Mouse (Mus musculus) MEL (cell line): ENCODE measurements around the gene Tmprss6.

Experiments
- BHLHE40 ChIP-seq: IDR thresholded peaks from 2 replicates; pipeline ENCODE4 v1.6.1; 2012; ENCODE audit warnings: low read depth, mild to moderate bottlenecking, inconsistent platforms, low read length, improper control_type of control experiment, borderline replicate concordance
- CTCF ChIP-seq, 3 experiments: IDR thresholded peaks in 2 of 3; conservative IDR thresholded peaks in 1 of 3; 2 replicates each; pipeline ENCODE4 v1.5.1; 2011 to 2012; ENCODE audit warnings: low read length in 3 of 3, low read depth in 2 of 3, mild to moderate bottlenecking in 2 of 3, improper control_type of control experiment in 1 of 3, inconsistent platforms in 1 of 3, mixed read lengths in 1 of 3, moderate library complexity in 1 of 3; ENCODE audit not compliant: control insufficient read depth in 1 of 3, insufficient read depth in 1 of 3, poor library complexity in 1 of 3, severe bottlenecking in 1 of 3
- ETS1 ChIP-seq: IDR thresholded peaks from 2 replicates; pipeline ENCODE4 v1.6.1; 2012; ENCODE audit warnings: low read depth, mild to moderate bottlenecking, inconsistent platforms, low read length, improper control_type of control experiment, moderate library complexity
- GATA1 ChIP-seq: IDR thresholded peaks from 2 replicates; pipeline ENCODE4 v1.6.1; 2011; ENCODE audit warnings: low read depth, low read length, improper control_type of control experiment
- JUND ChIP-seq: IDR thresholded peaks from 2 replicates; pipeline ENCODE4 v1.6.1; 2011; ENCODE audit warnings: low read depth, mild to moderate bottlenecking, improper control_type of control experiment, low read length
- NRF1 ChIP-seq: IDR thresholded peaks from 2 replicates; pipeline ENCODE4 v1.6.1; 2014; ENCODE audit warnings: low read depth, mild to moderate bottlenecking, inconsistent platforms, low read length, improper control_type of control experiment, moderate library complexity; ENCODE audit not compliant: poor library complexity, insufficient read depth, severe bottlenecking
- POLR2A ChIP-seq, 2 experiments: IDR thresholded peaks; 2 replicates each; pipeline ENCODE4 v1.6.1; 2011 to 2012; ENCODE audit warnings: low read length in 2 of 2, mild to moderate bottlenecking in 2 of 2, control low read depth in 1 of 2, improper control_type of control experiment in 1 of 2, low read depth in 1 of 2, moderate library complexity in 1 of 2; ENCODE audit not compliant: control insufficient read depth in 1 of 2, insufficient read depth in 1 of 2, poor library complexity in 1 of 2
- SIN3A ChIP-seq: IDR thresholded peaks from 2 replicates; pipeline ENCODE4 v1.6.1; 2012; ENCODE audit warnings: low read length, improper control_type of control experiment, inconsistent platforms
- SMC3 ChIP-seq: IDR thresholded peaks from 2 replicates; pipeline ENCODE4 v1.6.1; 2011; ENCODE audit warnings: low read depth, low read length, improper control_type of control experiment
- USF1 ChIP-seq: IDR thresholded peaks from 2 replicates; pipeline ENCODE4 v1.6.1; 2014; ENCODE audit warnings: low read depth, mild to moderate bottlenecking, inconsistent platforms, low read length, improper control_type of control experiment, moderate library complexity
- ZC3H11A ChIP-seq: IDR thresholded peaks from 2 replicates; pipeline ENCODE4 v1.6.1; 2012; ENCODE audit warnings: low read depth, mild to moderate bottlenecking, inconsistent platforms, low read length, improper control_type of control experiment

GRCm38 (mm10) chr15:78437237-78438017, 31.0 kb downstream of the Tmprss6 start:
- TF ChIP-seq SMC3 (no peak), ZC3H11A (no peak), CTCF (IDR thresholded peaks at IDR 0.05 in 2 of 3, conservative IDR thresholded peaks at IDR 0.05 in 1 of 3; ENCODE audit: control insufficient read depth in 1 of 3, insufficient read depth in 1 of 3, low read depth in 2 of 3, low read length in 3 of 3, poor library complexity in 1 of 3, severe bottlenecking in 1 of 3) (no peak), JUND (no peak), USF1 (no peak), NRF1 (no peak), POLR2A (IDR thresholded peaks at IDR 0.05; ENCODE audit: control insufficient read depth in 1 of 2, insufficient read depth in 1 of 2, low read depth in 1 of 2, low read length in 2 of 2, poor library complexity in 1 of 2) (peak in 1 of 2 experiments; percentile 50; a peak in 1 of 4 replicates), ETS1 (peak; percentile 38; the same call in 1 of the 2 replicates), SIN3A (peak; percentile 24; the same call in 1 of the 2 replicates), BHLHE40 (no peak), GATA1 (no peak)
